Mouse (Mus musculus) brain, embryonic 14.5 days (tissue): Measurements from ENCODE around the gene Klhdc8a.

Experiments used
- CTCF ChIP-seq: fragments of 200-500 bp; IDR thresholded peaks from 2 replicates; pipeline ENCODE4 v1.5.1; 2012; ENCODE audit warnings: inconsistent platforms, mild to moderate bottlenecking, moderate library complexity, borderline replicate concordance; ENCODE audit not compliant: insufficient read depth, insufficient read length; ENCODE audit errors: extremely low read depth
- POLR2A ChIP-seq: fragments of 200-500 bp; IDR thresholded peaks from 2 replicates; pipeline ENCODE4 v1.6.1; 2012; ENCODE audit warnings: mild to moderate bottlenecking, inconsistent platforms, borderline replicate concordance; ENCODE audit not compliant: poor library complexity, insufficient read depth, insufficient read length, severe bottlenecking; ENCODE audit errors: extremely low read depth

- TF ChIP-seq CTCF: peak; percentile 28; the same call in 1 of the 2 replicates
- no peak for TF ChIP-seq POLR2A
Measured at GRCm38 (mm10) chr1:132351058-132351457, 52.6 kb downstream of the Klhdc8a start.
